Mouse (Mus musculus) heart, postnatal 0 days (tissue): ENCODE measurements around the gene Ptpro.

Source experiments
- CTCF ChIP-seq: IDR thresholded peaks from 2 replicates; pipeline ENCODE4 v1.5.1; 2016; ENCODE audit warnings: antibody characterized with exemption, control low read depth, low read depth
- EP300 ChIP-seq: IDR thresholded peaks from 2 replicates; pipeline ENCODE4 v1.6.1; 2016; ENCODE audit warnings: antibody characterized with exemption, low read depth

GRCm38 (mm10) chr6:137331826-137332225 is 79.7 kb downstream of the Ptpro start:
- TF ChIP-seq CTCF (no peak), EP300 (no peak)
